Mouse (Mus musculus) liver, postnatal 0 days (tissue): Measurements from ENCODE around the gene Slc39a13. TPM values are rescaled to one million over a fixed set of nuclear protein-coding genes. Genes with fewer than 3 reads are reported as not detected.
A peak's percentile ranks its signal among the peaks of the same experiment; 100 is the strongest.

Experiments
- ATAC-seq: fragments of 200-750 bp; cut with Nextera tagmentation; 2 replicates; pipeline ENCODE4 v1.8.0; 2017; ENCODE audit warnings: mild to moderate bottlenecking, moderate library complexity
- DNase-seq: peaks from one replicate; pipeline ENCODE4 v3.0.0-alpha.2; 2016
- H3K27ac ChIP-seq: fragments of 300-500 bp; sonication (generic); 2 replicates; pipeline ENCODE4 v1.5.1; 2014; ENCODE audit warnings: antibody characterized with exemption, moderate library complexity, mild to moderate bottlenecking, low read depth
- H3K27me3 ChIP-seq: fragments of 300-500 bp; sonication (generic); 2 replicates; pipeline ENCODE4 v1.6.1; 2014; ENCODE audit warnings: low read length, control low read depth, mixed read lengths; ENCODE audit not compliant: insufficient read depth
- H3K36me3 ChIP-seq: fragments of 300-500 bp; sonication (generic); replicated peaks from 2 replicates; pipeline ENCODE4 v1.6.1; 2014; ENCODE audit warnings: mild to moderate bottlenecking, control low read depth, low read length, moderate library complexity, mixed read lengths; ENCODE audit not compliant: insufficient read depth
- H3K4me1 ChIP-seq: fragments of 300-500 bp; sonication (generic); 2 replicates; pipeline ENCODE4 v1.6.1; 2014; ENCODE audit warnings: antibody characterized with exemption, mild to moderate bottlenecking, control low read depth; ENCODE audit not compliant: insufficient read depth
- H3K4me2 ChIP-seq: fragments of 300-500 bp; sonication (generic); 2 replicates; pipeline ENCODE4 v1.6.1; 2014; ENCODE audit warnings: low read depth, mild to moderate bottlenecking, low read length, moderate library complexity, mixed read lengths
- H3K4me3 ChIP-seq: fragments of 300-500 bp; sonication (generic); 2 replicates; pipeline ENCODE4 v1.5.1; 2014; ENCODE audit warnings: low read depth, low read length
- H3K9ac ChIP-seq: fragments of 300-500 bp; sonication (generic); replicated peaks from 2 replicates; pipeline ENCODE4 v1.6.1; 2014; ENCODE audit warnings: mild to moderate bottlenecking, moderate library complexity
- H3K9me3 ChIP-seq: fragments of 300-500 bp; sonication (generic); 2 replicates; pipeline ENCODE4 v1.6.1; 2016; ENCODE audit warnings: mild to moderate bottlenecking, control low read depth, low read length, mixed read lengths
- CTCF ChIP-seq: sonication (generic); IDR thresholded peaks from 2 replicates; pipeline ENCODE4 v1.5.1; 2016; ENCODE audit warnings: antibody characterized with exemption, low read depth
- EP300 ChIP-seq: IDR thresholded peaks from 2 replicates; pipeline ENCODE4 v1.6.1; 2016; ENCODE audit warnings: antibody characterized with exemption, low read depth, mild to moderate bottlenecking
- WGBS: fragments of 180-500 bp; shearing (Covaris S2); extraction: QIAGEN DNeasy Blood & Tissue Kit; methylation state at CpG from one replicate; pipeline ENCODE4 v1.1.7; 2014; ENCODE audit not compliant: insufficient replicate concordance; 5-methylcytosine and 5-hydroxymethylcytosine counted together
- polyA plus RNA-seq: library from polyadenylated mRNA; unstranded; fragments of >200 nt; fragmentation: Nextera tagmentation; extraction: Ambion mirVana; gene quantifications from 2 replicates; pipeline ENCODE4 v1.2.1, GENCODE M21; 2015

Gene Slc39a13
- polyA plus RNA-seq, 1 experiment from 2014 or later, result 7.2 TPM

DNA sequence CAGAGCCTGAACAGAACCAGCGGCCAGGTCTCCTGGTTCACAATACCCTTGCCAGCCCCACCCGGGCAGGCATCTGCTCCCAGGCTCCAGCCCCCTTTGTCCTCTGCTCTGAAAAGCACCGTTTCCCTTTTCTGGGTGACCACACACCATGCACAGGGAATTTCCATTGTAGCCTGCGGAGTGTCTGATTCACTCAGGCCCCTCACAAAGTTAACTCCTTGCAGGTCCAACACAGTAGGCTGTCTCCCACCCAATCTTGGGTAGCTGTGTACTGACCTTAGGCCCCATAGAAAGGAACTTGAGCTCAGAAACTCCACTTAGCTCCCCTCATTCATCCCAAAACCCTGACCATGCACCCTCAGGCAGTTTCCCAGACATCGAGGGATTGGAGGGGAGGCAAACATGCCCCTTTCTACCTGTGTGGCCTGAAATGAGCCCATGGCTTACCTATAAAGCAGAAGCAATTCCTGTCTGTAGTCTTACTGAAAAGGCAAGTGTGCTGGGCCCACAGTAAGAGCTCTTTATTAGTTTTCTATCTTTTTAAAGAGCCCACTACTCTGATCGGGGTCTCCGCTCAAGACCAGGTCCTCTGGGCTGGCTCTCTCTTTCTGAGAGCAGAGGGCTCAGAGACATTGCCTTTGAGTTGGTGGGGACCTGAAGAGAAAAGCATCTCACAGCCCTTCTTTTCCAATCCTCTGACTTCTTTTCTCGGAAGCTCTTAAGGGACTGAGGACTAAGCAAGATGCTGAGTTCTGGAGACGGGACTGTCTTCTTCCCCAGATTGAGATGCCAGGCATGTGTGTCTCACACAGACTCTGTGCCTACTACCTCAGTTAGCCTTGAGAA, 16.4 kb upstream of the Slc39a13 start:
- TF ChIP-seq EP300 (no peak), CTCF (no peak)
- H3K4me1 ChIP-seq, result peaks cover 20% of the 10 kb centered on the region
- WGBS, result 71% methylated on average over 9 of the region's 9 CpGs
- H3K36me3 ChIP-seq, result 0 out of 2 replicates have a peak, but pooled peaks cover 2% of the 10 kb centered on the region
- H3K9ac ChIP-seq, result no peak overlapping the region
- DNase-seq, result no peak
- H3K9me3 ChIP-seq, result no peaks in the 10 kb centered on the region
- H3K4me2 ChIP-seq, result peak overlapping the region; percentile 26; the same call in 1 of the 2 replicates
- ATAC-seq, result no peak
- peak overlapping the region; percentile 88 for H3K27ac ChIP-seq
- H3K27me3 ChIP-seq, result no peaks in the 10 kb centered on the region
- no peak overlapping the region for H3K4me3 ChIP-seq

DNA sequence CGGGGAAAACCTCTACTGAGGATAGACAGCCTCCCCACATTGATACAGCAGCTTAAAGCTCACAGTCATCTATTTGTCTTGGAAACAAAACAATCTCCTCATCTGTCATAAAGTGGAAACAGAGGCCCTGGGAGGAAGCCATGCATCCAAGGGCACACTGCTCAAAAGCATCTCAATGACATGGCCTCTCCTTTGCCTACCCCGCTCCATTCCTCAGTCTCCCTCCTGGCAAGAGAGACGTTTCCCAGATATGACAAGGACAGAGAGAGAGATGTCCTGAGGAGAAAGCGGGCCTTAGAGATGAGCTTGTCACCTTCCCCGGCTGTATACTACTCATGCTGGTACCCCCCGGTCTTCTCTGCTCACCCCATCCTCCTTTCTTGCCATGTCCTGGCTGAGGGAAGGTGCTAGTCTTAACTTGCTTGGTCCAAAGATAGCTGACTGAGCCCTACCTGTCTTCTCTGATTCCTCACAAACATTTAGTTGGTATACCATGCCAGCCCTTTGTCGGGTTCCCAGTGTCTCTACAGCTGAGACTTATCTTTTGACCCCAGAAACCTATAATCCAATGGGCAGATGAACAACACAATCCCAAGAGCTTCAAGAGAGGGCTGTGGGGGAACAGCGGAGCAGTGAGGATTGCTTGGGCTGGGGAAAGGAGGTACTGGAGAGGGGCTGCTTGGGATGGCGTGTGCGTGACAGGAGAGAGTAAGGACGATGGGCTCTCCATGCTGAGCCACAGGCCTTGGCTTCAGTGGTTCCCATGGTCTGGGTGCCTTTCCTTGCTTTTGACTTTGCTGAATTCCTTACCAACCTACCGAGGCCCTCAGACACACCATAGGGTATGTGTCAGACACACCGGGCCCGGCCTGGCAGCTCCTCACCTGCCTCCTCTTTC, 15.5 kb upstream of the Slc39a13 start:
- peaks cover 20% of the 10 kb centered on the region for H3K4me1 ChIP-seq
- no peaks in the 10 kb centered on the region for H3K9me3 ChIP-seq
- H3K4me3 ChIP-seq, result no peak overlapping the region
- no peak for ATAC-seq
- no peak for DNase-seq
- H3K4me2 ChIP-seq, result 0 out of 2 replicates have a peak overlapping the region, but pooled peaks have one; percentile 26
- H3K9ac ChIP-seq, result no peak overlapping the region
- TF ChIP-seq CTCF (no peak), EP300 (no peak)
- H3K36me3 ChIP-seq, result 0 out of 2 replicates have a peak, but pooled peaks cover 1% of the 10 kb centered on the region
- 78% methylated on average over 14 of the region's 14 CpGs for WGBS
- H3K27me3 ChIP-seq, result no peaks in the 10 kb centered on the region
- peak overlapping the region; percentile 88 for H3K27ac ChIP-seq

- peaks cover 17% of the 10 kb centered on the region for H3K4me1 ChIP-seq
- TF ChIP-seq CTCF (no peak), EP300 (no peak)
- H3K4me3 ChIP-seq, result peak overlapping the region; percentile 15; the same call in 1 of the 2 replicates
- DNase-seq (no peak), ATAC-seq (peak; percentile 16)
- no peaks in the 10 kb centered on the region for H3K27me3 ChIP-seq
- peak overlapping the region; percentile 88 for H3K27ac ChIP-seq
- WGBS, result 56% methylated on average over 15 of the region's 15 CpGs
- peak overlapping the region; percentile 45 for H3K4me2 ChIP-seq
- H3K36me3 ChIP-seq, result no peaks in the 10 kb centered on the region
- H3K9me3 ChIP-seq, result no peaks in the 10 kb centered on the region
- peak overlapping the region; percentile 12 for H3K9ac ChIP-seq
Measured at GRCm38 (mm10) chr2:91084179-91084820, 14.1 kb upstream of the Slc39a13 start.

- WGBS, result 29% methylated on average over 1 of the region's 1 CpGs
Measured at GRCm38 (mm10) chr2:91083366-91083940, 13.2 kb upstream of the Slc39a13 start.

DNA sequence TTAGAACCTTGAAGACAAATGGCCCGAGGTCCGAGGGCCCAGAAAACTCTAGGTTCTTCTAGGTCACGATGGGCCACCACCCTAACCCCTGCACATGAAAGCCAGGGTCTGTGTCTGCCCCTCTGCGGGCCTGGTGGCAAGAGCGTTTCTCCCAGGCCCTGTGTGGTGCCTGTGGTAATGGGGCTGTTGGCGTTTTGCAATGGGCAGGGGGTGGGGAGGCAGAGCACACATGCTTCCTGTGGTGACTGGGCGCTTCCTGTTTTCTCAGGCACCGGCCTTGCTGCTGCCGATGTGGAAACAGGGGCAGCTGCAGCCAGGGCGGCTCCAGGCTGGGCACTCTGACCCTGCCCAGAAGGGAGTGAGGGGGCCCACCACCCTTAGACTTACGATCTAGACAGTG, 12.6 kb upstream of the Slc39a13 start:
- Histone ChIP-seq H3K27me3 (no peaks in the 10 kb centered on the region), H3K9ac (peak overlapping the region; percentile 58), H3K4me2 (peak overlapping the region; percentile 45), H3K36me3 (no peaks in the 10 kb centered on the region), H3K4me3 (peak overlapping the region; percentile 15; the same call in 1 of the 2 replicates), H3K9me3 (no peaks in the 10 kb centered on the region), H3K4me1 (peaks cover 21% of the 10 kb centered on the region), H3K27ac (peak overlapping the region; percentile 88)
- 23% methylated on average over 11 of the region's 11 CpGs for WGBS
- TF ChIP-seq EP300 (0 out of 2 replicates have a peak, but pooled peaks have one; percentile 46), CTCF (no peak)
- DNase-seq (peak; percentile 83), ATAC-seq (peak; percentile 79)

More at GRCm38 (mm10) chr2:91083366-91083940, 13.2 kb upstream of the Slc39a13 start:
- peak overlapping the region; percentile 58 for H3K9ac ChIP-seq
- peak overlapping the region; percentile 15; the same call in 1 of the 2 replicates for H3K4me3 ChIP-seq
- TF ChIP-seq EP300 (no peak), CTCF (peak; percentile 15; the same call in 1 of the 2 replicates)
- H3K36me3 ChIP-seq, result no peaks in the 10 kb centered on the region
- DNase-seq (no peak), ATAC-seq (peak; percentile 14)
- no peaks in the 10 kb centered on the region for H3K27me3 ChIP-seq
- H3K27ac ChIP-seq, result peak overlapping the region; percentile 88
- peaks cover 25% of the 10 kb centered on the region for H3K4me1 ChIP-seq
- H3K9me3 ChIP-seq, result no peaks in the 10 kb centered on the region
- H3K4me2 ChIP-seq, result peak overlapping the region; percentile 45
